Mouse (Mus musculus) hindbrain, postnatal 0 days (tissue): ENCODE measurements around the gene Catsperd. TPM values are rescaled to one million over a fixed set of nuclear protein-coding genes. Genes with fewer than 3 reads are reported as not detected.
A peak's percentile ranks its signal among the peaks of the same experiment; 100 is the strongest.

Experiments
- ATAC-seq: fragments of 200-750 bp; cut with Nextera tagmentation; 2 replicates; pipeline ENCODE4 v1.8.0; 2017; ENCODE audit warnings: mild to moderate bottlenecking, moderate TSS enrichment, moderate library complexity
- DNase-seq: peaks from one replicate; pipeline ENCODE4 v3.0.0-alpha.2; 2015; ENCODE audit warnings: low spot score
- H3K27ac ChIP-seq: fragments of 300-500 bp; sonication (generic); 2 replicates; pipeline ENCODE4 v1.5.1; 2014; ENCODE audit warnings: mild to moderate bottlenecking
- H3K27me3 ChIP-seq: fragments of 300-500 bp; sonication (generic); 2 replicates; pipeline ENCODE4 v1.6.1; 2014; ENCODE audit warnings: low read length, mixed read lengths; ENCODE audit not compliant: insufficient read depth
- H3K36me3 ChIP-seq: fragments of 300-500 bp; sonication (generic); 2 replicates; pipeline ENCODE4 v1.6.1; 2014; ENCODE audit warnings: low read length, mixed read lengths; ENCODE audit not compliant: insufficient read depth
- H3K4me1 ChIP-seq: fragments of 300-500 bp; sonication (generic); 2 replicates; pipeline ENCODE4 v1.6.1; 2014; ENCODE audit warnings: antibody characterized with exemption, low read length, mixed read lengths; ENCODE audit not compliant: insufficient read depth
- H3K4me2 ChIP-seq: fragments of 300-500 bp; sonication (generic); 2 replicates; pipeline ENCODE4 v1.6.1; 2014; ENCODE audit warnings: low read depth, mild to moderate bottlenecking, low read length, moderate library complexity, mixed read lengths
- H3K4me3 ChIP-seq: fragments of 300-500 bp; sonication (generic); 2 replicates; pipeline ENCODE4 v1.5.1; 2014; ENCODE audit warnings: low read length
- H3K9ac ChIP-seq: fragments of 300-500 bp; sonication (generic); replicated peaks from 2 replicates; pipeline ENCODE4 v1.6.1; 2014; ENCODE audit warnings: mild to moderate bottlenecking, low read length, moderate library complexity, mixed read lengths
- H3K9me3 ChIP-seq: fragments of 300-500 bp; sonication (generic); 2 replicates; pipeline ENCODE4 v1.6.1; 2016; ENCODE audit warnings: low read length, mixed read lengths
- CTCF ChIP-seq: IDR thresholded peaks from 2 replicates; pipeline ENCODE4 v1.5.1; 2016; ENCODE audit warnings: antibody characterized with exemption, control low read depth, low read depth
- WGBS: fragments of 180-500 bp; shearing (Covaris S2); extraction: QIAGEN DNeasy Blood & Tissue Kit; methylation state at CpG from one replicate; pipeline ENCODE4 v1.1.7; 2014; 5-methylcytosine and 5-hydroxymethylcytosine counted together
- polyA plus RNA-seq: library from polyadenylated mRNA; unstranded; fragments of >200 nt; fragmentation: Nextera tagmentation; extraction: Ambion mirVana; gene quantifications from 2 replicates; pipeline ENCODE4 v1.2.1, GENCODE M21; 2015
- total RNA-seq: library from RNA; depleted of rRNA; stranded (reverse); fragments of >200 nt; gene quantifications from 2 replicates; pipeline ENCODE4 v1.2.3, GENCODE M21; 2014

Catsperd gene
- total and polyA plus RNA-seq, 2 experiments from 2014 or later: 1.2 to 2.4 TPM

DNA sequence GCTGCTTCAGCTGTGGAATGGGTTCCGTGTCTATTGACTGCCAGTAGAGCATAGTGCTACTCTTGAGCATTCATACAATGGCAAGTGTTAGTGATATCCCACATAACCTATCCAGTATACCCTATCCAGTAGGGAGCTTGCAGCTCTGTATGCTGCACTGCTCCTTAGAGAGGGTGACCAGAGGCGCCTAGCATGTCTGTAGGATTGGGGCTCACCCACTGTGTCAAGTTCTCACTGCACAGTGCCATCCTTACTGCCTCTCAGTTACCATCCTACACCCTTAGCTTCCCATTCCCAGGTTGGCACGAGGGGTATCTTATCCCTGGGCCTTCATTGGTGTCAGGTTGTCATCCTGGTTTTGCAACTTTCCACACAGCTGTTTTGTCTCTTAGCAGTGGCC lies 23.5 kb upstream of the Catsperd start:
- Histone ChIP-seq H3K4me1 (peaks cover 8% of the 10 kb centered on the region; the same call in 1 of the 2 replicates), H3K27ac (no peak overlapping the region), H3K9me3 (no peaks in the 10 kb centered on the region), H3K4me2 (no peak overlapping the region), H3K4me3 (no peak overlapping the region), H3K36me3 (peaks cover 78% of the 10 kb centered on the region), H3K9ac (no peak overlapping the region), H3K27me3 (no peaks in the 10 kb centered on the region)
- TF ChIP-seq CTCF: no peak
- WGBS: 90% methylated on average over 3 of the region's 3 CpGs
- DNase-seq: no peak
- no peak for ATAC-seq

DNA sequence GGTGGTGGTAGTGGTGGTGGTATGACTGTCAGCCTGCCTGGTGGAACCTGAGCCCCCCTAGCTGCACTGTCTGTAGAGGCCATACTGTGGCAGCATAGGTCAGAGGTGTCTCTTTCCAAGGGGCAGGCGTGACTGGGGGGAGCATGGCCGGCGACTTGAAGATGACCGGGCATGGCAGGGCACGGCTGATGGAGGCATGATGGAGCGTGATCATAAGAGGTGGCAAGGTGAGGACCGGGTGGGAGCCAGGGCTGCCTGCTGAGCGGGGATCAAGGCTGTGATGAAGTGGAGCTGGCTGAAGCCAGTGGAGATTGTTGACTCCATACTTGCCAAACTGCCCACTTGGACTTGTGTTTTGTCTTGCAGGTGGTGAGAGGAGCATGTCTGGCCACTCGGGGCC lies 22.5 kb upstream of the Catsperd start:
- no peak overlapping the region for H3K27ac ChIP-seq
- no peak for DNase-seq
- no peak overlapping the region for H3K4me3 ChIP-seq
- 91% methylated on average over 9 of the region's 9 CpGs for WGBS
- no peak overlapping the region for H3K4me2 ChIP-seq
- H3K27me3 ChIP-seq: no peaks in the 10 kb centered on the region
- no peak overlapping the region for H3K9ac ChIP-seq
- no peaks in the 10 kb centered on the region for H3K9me3 ChIP-seq
- ATAC-seq: no peak
- peaks cover 8% of the 10 kb centered on the region; the same call in 1 of the 2 replicates for H3K4me1 ChIP-seq
- TF ChIP-seq CTCF: no peak
- H3K36me3 ChIP-seq: peaks cover 68% of the 10 kb centered on the region

DNA sequence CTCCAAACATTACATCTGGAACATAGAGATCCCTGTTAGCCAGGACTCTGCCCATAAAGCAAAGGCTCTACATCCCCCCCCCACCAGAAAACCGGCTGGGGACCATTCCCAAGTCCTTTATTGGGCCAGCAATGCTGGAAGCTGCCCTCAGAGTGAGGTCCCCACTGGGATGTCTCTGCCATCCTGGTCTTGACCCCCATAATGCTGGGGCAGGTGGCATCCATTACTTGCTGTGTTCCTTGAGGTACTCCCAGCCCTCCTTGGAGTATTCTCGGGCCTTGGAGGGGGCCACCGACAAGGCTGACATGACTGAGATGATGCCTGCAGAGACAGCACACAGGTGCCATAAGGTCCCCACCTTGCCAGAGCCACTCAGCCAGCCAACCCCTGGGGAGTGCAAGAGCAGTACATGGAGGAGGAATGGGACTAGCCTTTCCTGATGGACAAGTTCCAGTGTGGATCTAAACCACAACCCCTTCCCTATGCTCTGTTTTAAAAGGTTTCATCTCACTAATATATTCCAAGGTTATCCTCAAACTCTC lies 20.4 kb upstream of the Catsperd start:
- no peak for TF ChIP-seq CTCF
- Histone ChIP-seq H3K27ac (no peak overlapping the region), H3K4me3 (no peak overlapping the region), H3K36me3 (peaks cover 47% of the 10 kb centered on the region), H3K4me2 (no peak overlapping the region), H3K9ac (no peak overlapping the region), H3K4me1 (peaks cover 8% of the 10 kb centered on the region; the same call in 1 of the 2 replicates), H3K27me3 (no peaks in the 10 kb centered on the region), H3K9me3 (no peaks in the 10 kb centered on the region)
- DNase-seq: no peak
- 74% methylated on average over 3 of the region's 3 CpGs for WGBS
- ATAC-seq: no peak

DNA sequence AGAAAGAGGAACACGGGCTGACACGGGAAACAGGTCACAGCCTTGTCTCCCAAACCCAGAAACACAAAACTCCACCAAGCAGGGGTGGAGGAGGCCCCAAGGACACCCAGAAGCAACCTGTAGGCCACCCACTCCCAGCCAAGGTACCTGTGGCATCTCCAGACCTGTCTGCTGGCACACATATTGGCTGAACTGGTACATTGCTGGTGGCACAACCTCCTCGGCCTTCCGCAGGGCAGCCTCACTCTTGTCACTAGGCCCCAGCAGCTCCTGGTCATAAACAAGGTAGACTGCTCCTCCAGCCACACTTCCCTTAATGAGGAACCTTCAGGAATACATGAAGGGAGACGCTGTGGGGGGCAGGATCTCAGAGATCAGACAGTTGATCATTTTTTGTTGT lies 19.2 kb upstream of the Catsperd start:
- Histone ChIP-seq H3K4me1 (peaks cover 8% of the 10 kb centered on the region; the same call in 1 of the 2 replicates), H3K27me3 (no peaks in the 10 kb centered on the region), H3K27ac (peak overlapping the region; percentile 86), H3K9me3 (no peaks in the 10 kb centered on the region), H3K9ac (peak overlapping the region; percentile 82; the same call in 1 of the 2 replicates), H3K4me2 (peak overlapping the region; percentile 74), H3K36me3 (peaks cover 35% of the 10 kb centered on the region), H3K4me3 (peak overlapping the region; percentile 58)
- no peak for DNase-seq
- no peak for ATAC-seq
- no peak for TF ChIP-seq CTCF
- WGBS: 62% methylated on average over 5 of the region's 5 CpGs

DNA sequence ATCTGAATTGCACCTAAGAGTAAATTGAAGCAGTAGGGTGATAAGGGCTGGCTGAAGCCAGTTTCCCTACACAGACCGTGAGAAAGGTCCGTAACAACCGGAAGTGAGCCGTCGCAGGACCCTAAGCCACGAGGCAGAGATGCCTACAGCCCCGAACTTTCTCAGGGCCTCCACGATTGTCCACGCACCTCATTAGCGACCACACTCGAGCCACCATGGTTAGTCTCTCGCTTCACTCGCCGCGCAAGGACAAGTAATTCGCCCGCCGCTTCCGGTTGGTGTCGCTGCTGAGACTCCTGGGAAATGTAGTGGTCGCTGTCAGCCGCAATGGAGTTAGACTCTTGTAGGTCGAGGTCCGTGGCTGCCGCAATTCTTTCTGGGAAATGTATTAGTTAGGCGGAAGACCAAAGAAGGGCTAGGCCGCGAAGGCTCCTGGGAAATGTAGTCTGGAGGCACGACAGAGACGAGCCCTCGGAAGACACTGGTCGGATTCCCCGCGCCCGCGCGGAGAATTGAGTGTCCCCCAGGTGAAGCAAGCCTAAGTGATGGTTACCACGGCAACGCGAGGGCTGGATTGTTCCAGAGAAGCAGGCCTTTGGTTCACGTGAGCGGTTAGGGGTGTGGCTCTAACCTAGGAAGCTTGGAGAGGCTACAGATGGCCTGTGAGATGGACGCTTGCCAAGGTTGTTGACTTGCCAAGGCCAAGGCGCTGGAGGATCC lies 18.3 kb upstream of the Catsperd start, which contains the start of gene 2410015M20Rik:
Gene 2410015M20Rik (minus strand): TSS at position 320 of the 720 bp plus-strand sequence.
- TF ChIP-seq CTCF: peak; percentile 80
- WGBS: under 1% methylated on average over 44 of the region's 44 CpGs
- H3K4me2 ChIP-seq: peak within 1 kb of the TSS; percentile 74

DNA sequence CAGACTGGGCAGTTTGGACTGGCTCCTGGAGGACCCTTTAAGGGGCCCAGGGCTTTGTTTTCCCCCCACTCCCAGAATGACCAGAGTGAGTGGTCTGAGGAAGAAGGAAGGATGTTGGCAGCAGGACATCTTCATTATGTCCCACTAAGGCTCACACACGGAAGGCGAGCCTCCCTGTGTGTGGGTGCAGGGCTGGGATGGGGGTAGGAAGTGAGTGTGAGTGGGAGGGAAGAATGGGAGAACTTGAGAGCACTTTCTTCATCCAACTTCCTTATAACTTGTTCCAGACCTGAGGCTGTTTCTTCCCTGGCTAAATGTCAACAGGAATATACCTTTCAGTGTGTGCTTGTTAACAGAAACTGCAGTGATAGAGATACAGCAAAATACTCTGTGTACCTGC lies 16.6 kb upstream of the Catsperd start:
- Histone ChIP-seq H3K36me3 (peaks cover 20% of the 10 kb centered on the region), H3K27me3 (no peaks in the 10 kb centered on the region), H3K9me3 (no peaks in the 10 kb centered on the region), H3K4me3 (no peak overlapping the region), H3K4me2 (no peak overlapping the region), H3K9ac (no peak overlapping the region), H3K27ac (no peak overlapping the region), H3K4me1 (peaks cover 8% of the 10 kb centered on the region; the same call in 1 of the 2 replicates)
- ATAC-seq (no peak), DNase-seq (no peak)
- WGBS: 69% methylated on average over 2 of the region's 2 CpGs
- no peak for TF ChIP-seq CTCF

More for the DNA sequence above, 18.3 kb upstream of the Catsperd start, which contains the start of gene 2410015M20Rik:
- Histone ChIP-seq H3K27me3 (no peaks in the 10 kb centered on the region), H3K27ac (peak within 1 kb of the TSS; percentile 86), H3K9ac (peak within 1 kb of the TSS; percentile 82), H3K4me3 (peak within 1 kb of the TSS; percentile 58), H3K36me3 (peaks cover 26% of the 10 kb centered on the region), H3K9me3 (no peaks in the 10 kb centered on the region), H3K4me1 (peaks cover 8% of the 10 kb centered on the region; the same call in 1 of the 2 replicates)
- DNase-seq (peak; percentile 99), ATAC-seq (peak; percentile 90)
